Mouse (Mus musculus) liver, embryonic 14.5 days (tissue): ENCODE data around the gene Ddx31.

Experiments
- CTCF ChIP-seq: IDR thresholded peaks from 2 replicates; pipeline ENCODE4 v1.5.1; 2016; ENCODE audit warnings: antibody characterized with exemption, low read depth, control low read depth
- EP300 ChIP-seq: IDR thresholded peaks from 2 replicates; pipeline ENCODE4 v1.6.1; 2016; ENCODE audit warnings: antibody characterized with exemption, low read depth

DNA sequence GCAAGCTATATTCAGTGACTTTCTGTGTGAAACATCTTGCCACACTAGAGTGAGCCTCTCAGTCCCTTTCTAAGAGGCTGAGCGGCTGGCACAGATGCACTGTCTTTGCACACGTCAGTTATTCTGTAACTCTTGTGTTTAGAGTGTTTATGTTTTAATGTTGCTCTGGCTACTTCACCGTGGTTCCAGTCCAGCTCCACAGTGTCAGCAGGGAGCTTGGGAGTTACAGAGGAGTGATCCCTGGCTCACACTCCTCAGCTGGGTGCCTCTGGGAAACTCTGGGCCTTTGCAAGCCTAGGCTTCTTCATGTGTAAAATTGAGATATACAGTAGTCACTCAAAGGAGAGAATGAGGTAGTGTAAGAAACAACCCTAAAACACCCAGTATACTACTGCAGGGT lies 41.8 kb downstream of the Ddx31 start:
- TF ChIP-seq CTCF (no peak), EP300 (no peak)
